In the genomic region with DNA sequence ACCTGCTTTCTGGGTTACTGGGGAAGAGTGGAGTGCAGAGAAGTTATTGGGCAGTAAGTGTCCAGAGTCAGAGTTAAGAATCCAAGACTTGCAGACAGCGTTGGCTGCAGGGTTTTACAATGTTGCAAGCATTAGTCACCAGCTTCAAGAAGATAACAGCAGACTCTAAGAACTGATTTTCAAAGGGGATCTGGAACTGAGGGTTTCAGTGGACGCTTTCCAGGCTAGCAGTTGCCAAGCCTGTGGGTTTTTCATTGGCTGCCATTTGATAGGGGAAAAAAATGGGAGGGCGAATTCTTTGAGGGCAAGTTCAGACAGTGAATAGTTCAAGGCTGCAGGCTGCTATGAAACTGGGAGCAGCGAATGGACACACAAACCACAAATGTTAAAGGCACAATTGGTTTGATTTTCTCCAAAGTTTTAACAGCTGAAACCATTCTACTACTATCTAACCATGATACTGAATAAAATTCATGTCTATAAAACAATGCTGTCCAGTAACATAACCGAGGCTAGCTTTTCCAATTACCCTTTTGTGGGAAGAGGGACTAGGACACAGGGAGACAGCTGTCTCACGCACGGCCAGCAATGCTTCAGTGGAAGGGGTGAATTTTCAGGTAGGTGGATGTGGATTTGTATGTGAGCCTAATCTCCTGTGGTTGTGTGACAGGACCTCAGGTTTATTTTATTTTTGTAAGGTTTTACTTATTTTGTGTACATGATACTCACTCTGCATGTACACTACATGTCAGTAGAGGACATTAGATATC, we compare ENCODE assay signal across 7 mouse cellular contexts.
DNase-seq lines count a peak whose midpoint lies in the region; ATAC-seq and TF ChIP-seq lines count a peak whose summit lies in the region.

No protein-coding gene starts in this region.

- H3K4me3 ChIP-seq in myocyte = no peak overlapping the region
- H3K4me3 ChIP-seq in hindbrain, embryonic 16.5 days (ENCODE audit: low read length) = no peak overlapping the region

- H3K4me1 ChIP-seq in hindbrain, embryonic 16.5 days (ENCODE audit: control insufficient read depth, insufficient read depth, low read depth, low read length) = no peaks in the 10 kb centered on the region

- no peak for TF ChIP-seq POLR2A in myocyte (IDR thresholded peaks at IDR 0.05; ENCODE audit: insufficient read length, low read depth)

- H3K79me2 ChIP-seq in myocyte (ENCODE audit: control insufficient read depth, insufficient read depth) = no peaks in the 10 kb centered on the region

- peak overlapping the region; percentile 59 for H3K4me2 ChIP-seq in myocyte (ENCODE audit: low read depth)
- H3K4me2 ChIP-seq in hindbrain, embryonic 16.5 days (ENCODE audit: low read length) = no peak overlapping the region

- DNase-seq in NIH3T3 (ENCODE audit: low read depth) = peak; percentile 95
- peak; percentile 77 to 79 for DNase-seq in adrenal gland, postnatal 36 days
- DNase-seq in heart, postnatal 25 days (ENCODE audit: low spot score) = peak; percentile 73
- no peak for DNase-seq in right cerebral cortex, adult 2 months (ENCODE audit: low spot score in 2 of 2)
- DNase-seq in frontal cortex, postnatal 14 days (ENCODE audit: low spot score in 2 of 2) = no peak

- H3K27ac ChIP-seq in hindbrain, embryonic 16.5 days (ENCODE audit: low read depth, low read length) = no peak overlapping the region

- ATAC-seq in hindbrain, embryonic 16.5 days = no peak

- H3K36me3 ChIP-seq in myocyte (ENCODE audit: control insufficient read depth, insufficient read depth) = no peaks in the 10 kb centered on the region
- H3K36me3 ChIP-seq in hindbrain, embryonic 16.5 days (ENCODE audit: control insufficient read depth, insufficient read depth, low read length) = no peaks in the 10 kb centered on the region

- intact Hi-C loops in heart, postnatal 25 days (cut with DNase I) = no loop called here

- H3K9ac ChIP-seq in hindbrain, embryonic 16.5 days (ENCODE audit: low read depth, low read length) = no peak overlapping the region

- no peaks in the 10 kb centered on the region for H3K9me3 ChIP-seq in hindbrain, embryonic 16.5 days (ENCODE audit: control insufficient read depth, low read length)

- 79% methylated on average over 7 of the region's 7 CpGs for WGBS in hindbrain, embryonic 16.5 days

- H3K27me3 ChIP-seq in myocyte (ENCODE audit: control insufficient read depth, insufficient read depth, insufficient read length) = no peaks in the 10 kb centered on the region
- H3K27me3 ChIP-seq in hindbrain, embryonic 16.5 days (replicated peaks; ENCODE audit: control insufficient read depth, insufficient read depth, low read length) = no peaks in the 10 kb centered on the region

- no peak overlapping the region for H3ac ChIP-seq in myocyte (ENCODE audit: control insufficient read depth, insufficient read length)

TF ChIP-seq in myocyte, 11 proteins besides CTCF, POLR2A, EP300 and RAD21:
- no peak for TF ChIP-seq TCF3 (IDR thresholded peaks at IDR 0.05; ENCODE audit: insufficient read length, low read depth)
- TF ChIP-seq CEBPB (IDR thresholded peaks at IDR 0.05; ENCODE audit: insufficient read depth, poor library complexity, severe bottlenecking) = peak; percentile 98
- TF ChIP-seq MYOD1 (IDR thresholded peaks at IDR 0.05; ENCODE audit: control insufficient read depth in 1 of 3, insufficient read length in 2 of 3, low read depth in 2 of 3) = peak in 2 of 3 experiments; percentile 79 to 81

Comparison
In these comparisons a context has a peak if more than half of its experiments do, and no peak if none do; other contexts are left out.
1. DNase-seq: peak in NIH3T3 (single experiment), adrenal gland, postnatal 36 days (2 of 2) and heart, postnatal 25 days (single experiment); none in right cerebral cortex, adult 2 months (0 of 2) and frontal cortex, postnatal 14 days (0 of 2).